Mouse (Mus musculus) adrenal gland (tissue): ENCODE measurements at regions not wholly inside any gene's neighbourhood (a gene's known extent, or its start where the extent isn't known, plus 50 kb on each side); places are given as distances from the start of the nearest gene placed in this dataset.

ENCODE experiments used
- intact Hi-C: fragments of 180-260 bp; cut with DNase I; formaldehyde crosslinking; loops from one replicate; pipeline ENCODE4 v1.15.1; 2025

DNA sequence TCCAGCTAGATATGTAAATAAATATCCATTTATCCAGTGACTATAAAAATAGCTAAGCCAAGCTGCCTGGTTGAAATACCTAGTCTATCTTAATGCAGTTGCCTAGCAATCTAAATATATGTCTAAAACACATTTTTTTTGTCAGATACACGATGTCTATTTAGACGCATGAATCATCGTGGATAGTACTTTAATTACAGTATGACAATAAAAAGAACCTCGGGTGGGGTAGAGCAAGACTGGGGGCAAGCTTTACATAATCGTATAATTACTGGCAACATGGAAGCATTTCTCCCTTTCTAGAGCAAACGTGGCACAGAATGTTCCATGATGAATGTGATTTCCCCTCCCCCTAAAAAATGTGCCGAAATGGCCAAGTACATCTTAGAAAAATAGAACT, 180.4 kb downstream of the Gm19935 start:
- intact Hi-C loops, result no loop called here

DNA sequence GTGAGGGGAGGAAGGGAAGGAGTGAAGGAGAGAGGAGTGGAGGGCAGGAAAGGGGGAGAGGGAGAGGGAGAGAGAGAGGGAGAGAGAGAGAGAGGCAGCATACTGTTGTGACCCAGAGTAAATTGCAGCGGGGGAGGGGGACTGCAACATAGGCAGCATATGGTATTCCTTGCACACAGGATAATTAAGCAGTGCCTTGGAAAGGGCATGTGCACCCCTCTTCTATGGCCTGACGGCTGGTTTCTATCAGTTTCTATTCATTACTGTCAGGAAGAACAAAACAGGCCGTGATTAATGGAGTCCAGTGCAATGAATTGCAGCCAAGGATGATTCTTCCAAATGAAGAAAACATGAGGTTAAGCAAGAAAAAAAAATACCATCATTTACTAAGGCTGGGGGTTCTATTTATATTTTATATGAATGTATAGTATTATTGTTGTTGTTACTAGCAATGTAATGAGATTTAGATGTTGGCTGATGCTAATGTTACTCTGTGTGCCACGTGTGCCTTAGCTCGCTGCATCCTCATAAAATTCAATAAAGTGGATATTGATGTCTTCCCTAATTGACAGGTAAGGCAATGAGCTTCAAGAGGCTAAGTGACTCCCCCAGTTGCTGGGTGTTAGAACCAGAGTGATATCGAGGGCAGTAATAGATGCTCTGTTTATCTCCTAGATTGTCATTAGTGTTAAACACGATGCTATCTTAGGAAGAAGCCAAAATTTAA, 181.3 kb downstream of the Gm19935 start:
- intact Hi-C loops, result no loop called here

DNA sequence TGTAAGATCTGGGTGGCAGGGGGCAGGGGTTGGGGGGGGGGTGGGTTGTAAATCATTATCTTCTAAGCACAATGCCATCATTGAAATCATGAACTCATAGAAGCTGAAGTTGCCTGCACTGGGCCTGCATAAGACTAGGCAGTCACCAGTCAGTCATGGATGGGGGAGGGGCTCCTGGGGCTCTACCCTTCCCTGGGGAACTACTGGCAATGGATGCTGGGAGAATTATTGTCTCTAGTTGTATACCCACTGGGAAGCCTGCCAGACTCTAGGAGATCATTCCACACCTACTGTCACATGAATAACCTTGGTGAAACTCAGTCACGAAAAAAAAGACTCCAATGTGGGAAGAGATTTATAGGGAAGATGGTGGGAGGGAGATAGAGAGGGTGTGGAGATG, 186.4 kb downstream of the Gm19935 start:
- intact Hi-C loops, result no loop called here

DNA sequence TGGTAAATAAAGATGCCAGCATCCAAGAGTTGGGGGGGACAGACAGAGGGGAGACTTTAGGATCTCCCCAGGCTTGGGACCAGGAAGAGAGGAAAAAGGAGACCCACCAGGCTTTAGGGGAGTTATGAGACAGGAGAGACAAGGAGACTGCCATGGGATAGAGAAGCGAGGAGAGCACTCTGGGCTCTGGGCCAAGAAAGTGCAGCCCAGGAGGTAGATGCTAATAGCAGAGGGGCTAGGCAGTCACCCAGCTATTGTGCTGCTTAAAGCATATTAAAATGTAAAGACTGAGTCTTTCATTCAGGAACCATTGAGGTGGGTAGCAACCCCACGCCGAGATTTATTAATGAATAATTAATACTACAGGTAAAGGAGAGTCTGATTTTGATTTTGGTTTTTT, 208.8 kb downstream of the Gm19935 start:
- intact Hi-C loops, result no loop called here

DNA sequence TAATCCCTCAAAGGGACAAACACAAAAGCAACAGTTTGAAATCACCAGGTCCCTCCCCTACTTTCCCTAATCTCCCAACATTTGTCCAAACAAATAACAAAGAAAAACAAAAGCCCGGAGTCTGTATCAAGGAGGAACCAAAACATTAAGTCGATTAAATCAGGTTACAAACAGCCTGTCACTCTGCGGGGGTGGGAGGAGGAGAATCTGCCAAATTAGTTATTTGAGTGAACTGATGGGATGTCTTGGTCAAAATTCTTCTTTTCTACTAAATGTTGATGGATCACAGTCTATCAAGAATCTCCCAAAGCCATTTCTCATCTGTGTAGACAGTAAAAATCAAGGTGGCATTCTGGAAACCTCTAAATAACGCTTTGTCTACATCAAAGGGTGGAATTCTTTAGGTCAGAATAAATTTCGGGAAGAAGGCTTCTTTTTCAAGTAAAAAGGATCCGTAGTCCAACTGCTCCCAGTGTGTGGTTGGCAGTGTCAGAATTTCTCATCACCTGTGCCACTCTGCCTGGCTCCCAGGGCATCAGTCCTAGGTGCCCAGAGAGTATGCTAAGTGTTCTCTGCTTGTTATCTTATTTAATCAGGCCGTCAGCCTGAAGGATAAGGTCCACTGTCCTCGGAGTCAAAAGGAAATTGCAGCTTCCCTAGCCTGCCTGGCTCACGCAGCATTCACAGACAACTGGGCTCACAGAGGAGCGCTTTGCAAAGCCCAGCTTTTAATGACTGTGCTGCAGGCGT, 216.1 kb downstream of the Gm19935 start:
- intact Hi-C loops, result no loop called here

DNA sequence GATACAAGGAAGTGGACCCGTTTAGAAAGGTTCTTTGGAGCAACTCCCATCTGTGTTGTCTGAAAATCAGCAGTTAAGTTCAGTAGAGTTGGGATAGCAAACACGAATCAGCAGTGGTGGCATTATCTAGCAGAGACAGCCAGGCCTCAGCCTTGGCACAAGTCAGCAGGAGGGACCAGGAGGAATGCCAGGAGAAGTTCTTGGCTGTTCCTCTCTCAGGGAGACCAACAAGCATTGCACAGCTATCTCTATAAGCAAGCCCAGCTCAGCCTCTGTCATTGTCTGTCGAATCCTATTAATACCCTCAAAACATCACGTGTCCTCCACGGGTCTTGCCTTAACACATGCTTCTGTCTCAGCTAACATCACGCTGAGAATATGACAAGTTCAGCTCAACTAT, 219.8 kb downstream of the Gm19935 start:
- intact Hi-C loops, result no loop called here

DNA sequence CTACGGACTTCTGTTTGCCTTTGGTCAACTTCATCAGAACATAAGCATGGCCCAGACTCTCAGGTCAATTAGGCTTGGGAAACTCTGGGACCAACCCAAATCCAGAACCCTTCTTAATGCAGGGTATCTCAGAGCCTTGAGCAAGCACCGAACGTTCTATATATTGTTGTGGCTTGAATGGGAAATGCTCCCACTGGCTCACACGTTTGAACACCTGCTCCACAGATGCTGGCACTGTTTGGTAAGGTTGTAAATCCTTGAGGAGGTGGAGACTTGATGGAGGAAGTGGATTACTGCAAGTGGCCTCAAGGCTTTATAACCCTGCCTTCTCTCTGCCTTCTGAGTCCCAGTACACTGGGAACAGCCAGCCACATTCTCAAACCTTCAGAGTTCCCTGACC, 231.3 kb upstream of the Tox3 start:
- intact Hi-C loops, result no loop called here

DNA sequence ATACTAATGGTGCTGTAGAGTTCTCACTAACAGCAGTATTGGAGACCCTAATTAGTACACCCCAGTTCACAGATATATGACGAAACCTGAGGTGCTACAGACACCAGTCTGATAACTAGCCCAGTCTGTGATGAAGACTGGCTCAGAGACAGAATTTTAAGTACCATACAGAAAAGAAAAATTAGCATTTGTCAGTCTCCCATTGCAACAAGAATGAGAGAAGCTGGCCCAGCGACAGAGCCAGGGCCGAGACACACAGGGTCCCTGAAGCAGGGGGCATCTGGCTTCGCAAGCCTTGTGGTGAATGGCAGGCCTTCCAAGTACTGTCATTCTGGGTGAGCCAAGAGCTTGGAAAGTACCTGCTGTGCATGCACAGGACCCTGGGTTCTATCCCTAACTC, 228.8 kb upstream of the Tox3 start:
- intact Hi-C loops, result no loop called here

DNA sequence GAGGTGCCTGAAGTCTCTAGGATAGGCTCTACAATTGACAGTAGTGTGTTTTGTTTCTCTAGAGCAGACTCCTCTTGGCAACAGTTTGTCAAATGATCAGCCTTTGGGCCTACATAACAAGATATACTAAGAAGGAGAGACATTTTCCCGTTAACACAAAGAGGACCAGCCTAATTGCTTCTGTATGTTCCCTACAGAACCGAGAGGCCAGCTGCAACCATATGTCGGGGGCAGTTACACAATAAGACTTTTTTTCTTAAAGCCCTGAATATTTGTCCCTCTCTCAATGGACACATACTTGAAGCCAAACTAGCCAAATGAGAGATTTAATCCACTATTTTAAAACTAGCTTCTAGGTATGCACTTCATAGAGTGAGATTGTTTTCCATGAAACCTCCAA, 226.5 kb upstream of the Tox3 start:
- intact Hi-C loops, result no loop called here

DNA sequence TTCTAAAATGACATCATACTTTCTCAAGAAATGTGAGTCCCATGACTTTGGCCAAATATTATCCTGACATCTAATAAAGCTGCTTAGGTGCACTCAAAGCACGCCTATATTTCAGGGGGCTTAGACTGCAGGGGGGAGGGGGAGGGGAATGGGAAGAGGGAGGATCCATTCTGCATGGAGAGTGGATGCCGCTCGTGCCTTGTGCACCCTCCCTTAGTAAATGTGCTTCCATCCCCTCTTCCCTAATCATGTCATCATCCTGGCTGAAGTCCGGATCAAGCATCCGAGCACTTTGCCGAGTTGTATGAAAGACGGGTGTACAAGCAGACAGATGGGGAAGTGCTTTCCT, 207.9 kb upstream of the Tox3 start:
- intact Hi-C loops, result no loop called here

DNA sequence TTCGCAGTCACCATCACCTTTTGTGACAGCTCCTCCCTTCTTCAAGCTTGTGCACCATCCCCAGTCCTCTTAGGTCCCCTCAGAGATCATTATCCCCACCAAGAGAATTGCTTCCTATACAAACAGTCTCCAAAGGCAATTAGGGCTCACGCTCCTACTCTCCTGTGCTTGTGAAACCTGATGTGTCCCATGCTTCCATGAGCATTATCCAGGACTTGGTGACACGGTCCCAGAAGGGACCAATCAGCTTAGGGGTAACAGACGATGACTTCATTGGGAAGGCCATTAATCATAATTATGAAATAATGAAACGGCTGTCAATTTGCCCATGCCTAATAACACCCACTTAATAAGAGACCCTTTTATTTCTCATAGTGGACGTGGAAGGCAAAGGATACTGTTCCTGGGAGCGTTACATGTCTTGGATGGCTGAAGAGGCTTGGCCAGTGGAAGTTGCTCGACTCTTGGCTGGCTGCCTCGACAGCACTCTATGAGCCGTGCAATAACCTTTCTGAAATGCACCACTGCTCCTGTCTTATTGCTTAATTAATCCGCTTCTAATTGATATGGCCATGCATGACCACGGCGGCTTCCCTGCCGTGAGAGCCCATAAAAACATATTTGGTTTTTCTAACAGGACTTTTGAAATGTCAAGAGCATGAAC, 207.4 kb upstream of the Tox3 start:
- intact Hi-C loops, result no loop called here

DNA sequence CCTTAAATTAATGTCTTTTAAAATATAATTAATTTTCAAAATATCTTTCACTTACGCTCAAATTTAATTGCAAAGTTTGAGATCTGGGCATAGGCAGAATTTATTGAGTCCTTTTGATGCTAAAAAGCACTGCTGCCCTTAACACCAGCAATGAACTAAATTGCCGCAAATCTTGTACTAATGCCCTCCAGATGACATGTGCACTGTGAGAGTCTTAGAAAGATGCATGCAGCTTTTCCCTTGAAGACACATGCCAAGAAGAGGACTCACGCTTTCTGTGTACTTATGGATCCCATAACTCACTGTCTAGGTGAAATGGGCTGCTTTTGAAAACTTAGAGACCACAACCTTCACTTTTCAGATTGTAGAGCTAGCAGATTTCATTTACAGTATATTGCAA, 199.1 kb upstream of the Tox3 start:
- intact Hi-C loops, result no loop called here

DNA sequence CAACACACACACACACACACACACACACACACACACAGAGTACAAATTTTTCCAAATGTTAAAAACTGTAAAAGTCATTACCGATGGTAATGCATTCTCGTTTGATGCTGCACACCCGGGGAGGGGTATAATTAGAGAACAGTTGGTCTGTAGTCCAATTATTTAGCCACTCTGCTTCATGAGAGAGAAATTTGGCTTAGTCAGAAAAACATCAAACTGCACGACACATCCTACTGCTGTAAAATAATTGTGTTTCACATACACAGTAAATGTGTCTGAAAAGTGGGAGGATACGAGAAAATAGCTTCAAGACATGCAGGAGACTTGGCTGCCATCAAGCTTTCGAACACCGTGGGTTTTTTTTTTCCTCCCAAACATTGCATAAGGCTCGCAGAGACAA, 194.5 kb upstream of the Tox3 start:
- intact Hi-C loops, result no loop called here

DNA sequence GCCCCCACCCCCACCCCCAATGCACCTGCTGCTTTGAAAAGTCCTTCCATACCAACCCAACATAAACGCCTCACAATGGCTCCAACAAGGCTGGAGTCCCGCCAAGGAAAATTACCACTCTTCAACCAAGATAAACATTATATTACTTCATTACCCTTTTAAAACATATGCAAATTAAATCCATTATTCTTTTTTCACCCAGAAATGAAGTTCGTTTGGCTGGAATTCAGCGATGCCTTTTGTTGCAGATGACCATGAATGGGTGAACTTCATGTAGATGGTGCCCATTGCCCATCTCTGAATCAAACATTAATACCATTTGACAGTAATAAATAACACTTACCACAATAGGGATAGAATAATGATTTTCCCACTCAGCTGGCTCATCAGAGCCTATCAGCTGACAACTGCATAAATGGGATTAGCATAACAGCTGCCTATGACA, 188.1 kb upstream of the Tox3 start:
- intact Hi-C loops, result no loop called here

DNA sequence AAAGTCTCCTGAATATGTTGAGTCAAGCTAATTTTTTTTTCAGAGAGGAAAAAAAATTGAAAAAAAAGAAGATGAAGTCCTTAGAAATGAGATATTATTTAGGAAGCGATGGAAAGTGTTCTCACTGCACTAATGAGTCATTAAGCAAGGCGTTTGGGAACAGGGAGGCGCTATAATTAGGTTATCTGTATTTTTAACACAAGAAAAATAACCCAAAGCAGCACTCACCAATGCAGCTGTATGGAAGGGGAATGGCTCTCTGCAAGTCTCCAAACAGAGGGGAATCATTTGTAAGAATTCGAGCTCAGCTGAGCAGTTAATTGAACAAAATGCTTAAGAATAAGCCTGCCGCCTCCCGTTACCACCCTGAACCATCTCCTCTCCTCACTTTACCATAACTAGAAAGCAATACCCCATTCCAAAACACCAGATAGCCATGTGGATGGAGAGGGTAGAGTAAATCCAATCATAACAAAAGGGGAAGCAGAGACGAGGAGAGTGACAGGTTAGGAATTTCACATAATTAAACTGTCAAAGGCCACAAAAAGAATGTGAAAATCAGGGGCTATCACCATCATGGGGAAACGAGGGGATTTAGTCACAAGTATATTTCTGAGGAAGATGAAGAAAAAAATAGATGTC, 187.5 kb upstream of the Tox3 start:
- intact Hi-C loops, result no loop called here

DNA sequence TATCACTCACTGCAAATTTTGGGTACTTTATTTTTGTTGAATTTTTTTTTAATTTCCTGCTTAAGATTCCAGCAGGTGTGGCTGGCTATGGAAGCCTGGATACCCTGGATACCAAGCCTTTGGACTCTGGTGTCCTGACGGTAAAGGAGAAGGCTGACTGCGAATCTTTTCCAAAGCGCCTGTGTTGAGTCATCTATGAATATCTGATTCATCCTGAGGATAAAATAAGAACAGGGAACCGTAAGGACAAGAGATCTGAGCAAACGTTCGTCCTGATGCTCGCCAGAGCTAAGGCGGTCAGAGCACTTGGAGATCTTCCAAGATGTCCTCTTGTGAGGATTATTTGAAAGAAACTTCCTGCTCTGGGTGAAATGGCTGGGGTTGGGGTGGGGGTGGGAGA, 173.2 kb upstream of the Tox3 start:
- intact Hi-C loops, result no loop called here

DNA sequence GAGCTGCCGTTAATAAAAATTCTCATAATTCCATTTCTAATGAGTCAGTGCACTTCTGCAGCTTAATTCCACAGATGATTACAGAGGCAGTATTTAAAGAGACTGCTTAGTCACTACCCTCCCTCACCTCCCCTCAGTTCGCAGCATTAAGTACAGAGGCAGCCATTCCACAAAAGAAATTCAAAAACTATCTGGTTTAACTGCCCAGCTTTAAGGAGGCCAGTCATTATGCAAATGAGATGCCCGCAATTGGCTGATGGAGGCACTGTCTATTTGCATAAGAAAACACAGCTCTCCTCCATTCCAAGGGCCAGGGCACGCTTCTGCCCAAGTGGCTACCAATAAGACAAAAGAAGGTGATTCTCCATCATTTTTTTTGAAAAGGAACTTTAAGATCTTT, 172.0 kb upstream of the Tox3 start:
- intact Hi-C loops, result no loop called here

DNA sequence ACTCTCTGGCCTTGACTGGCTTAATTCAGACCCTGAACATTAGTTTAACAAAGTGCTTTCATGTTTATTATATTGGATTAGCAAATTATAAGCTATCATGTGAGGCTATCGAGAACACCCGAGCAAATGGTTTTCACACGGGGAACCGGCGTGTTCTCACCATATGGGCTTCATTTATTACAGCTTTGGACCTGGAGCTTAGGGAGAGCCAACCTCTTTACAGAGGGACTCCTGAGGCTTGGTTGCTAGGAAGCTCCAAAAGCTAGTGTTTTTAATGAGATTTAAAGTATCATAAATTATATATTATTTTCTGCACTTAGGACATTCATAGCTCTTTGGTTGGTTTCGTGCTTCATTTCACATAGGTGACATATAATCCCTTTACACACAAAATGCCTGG, 171.4 kb upstream of the Tox3 start:
- intact Hi-C loops, result no loop called here

DNA sequence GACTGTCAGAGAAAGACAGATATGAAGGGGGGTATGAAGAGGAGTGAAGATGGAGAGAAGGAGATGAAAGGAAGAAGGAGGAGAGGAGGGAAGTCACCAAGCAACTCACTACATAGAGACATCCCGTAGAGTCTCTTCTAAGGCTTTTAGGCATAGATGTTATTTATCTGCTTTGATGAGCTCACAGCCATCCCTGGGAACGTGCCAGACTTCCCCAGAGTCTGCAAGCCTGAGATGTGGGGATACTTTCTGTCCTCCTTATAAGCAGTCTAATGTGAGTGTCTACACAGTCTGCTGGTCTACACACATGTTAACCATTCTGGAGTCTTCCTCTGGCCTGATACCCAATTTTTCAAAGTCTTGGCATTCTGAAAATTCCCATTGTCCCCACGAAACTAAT, 166.0 kb upstream of the Tox3 start:
- intact Hi-C loops, result no loop called here

DNA sequence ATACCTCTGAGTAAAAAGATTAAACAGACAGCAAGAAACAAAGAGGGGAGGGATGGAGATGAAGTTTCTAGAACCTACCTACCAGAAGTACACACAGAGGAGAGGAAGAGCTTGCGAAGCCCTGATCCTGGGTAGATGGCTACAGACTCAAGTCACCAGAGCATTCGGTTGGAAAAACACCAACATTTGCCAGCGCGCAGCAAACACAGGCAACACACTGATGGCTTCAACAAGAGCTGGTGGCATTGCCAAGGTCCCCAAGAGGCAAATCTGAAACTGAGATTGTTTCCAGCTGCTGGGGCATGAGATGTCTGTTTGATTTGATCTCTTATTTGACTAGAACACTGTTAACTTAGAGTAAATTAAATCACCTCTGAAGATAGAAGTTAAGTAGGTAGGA, 165.5 kb upstream of the Tox3 start:
- intact Hi-C loops, result no loop called here

DNA sequence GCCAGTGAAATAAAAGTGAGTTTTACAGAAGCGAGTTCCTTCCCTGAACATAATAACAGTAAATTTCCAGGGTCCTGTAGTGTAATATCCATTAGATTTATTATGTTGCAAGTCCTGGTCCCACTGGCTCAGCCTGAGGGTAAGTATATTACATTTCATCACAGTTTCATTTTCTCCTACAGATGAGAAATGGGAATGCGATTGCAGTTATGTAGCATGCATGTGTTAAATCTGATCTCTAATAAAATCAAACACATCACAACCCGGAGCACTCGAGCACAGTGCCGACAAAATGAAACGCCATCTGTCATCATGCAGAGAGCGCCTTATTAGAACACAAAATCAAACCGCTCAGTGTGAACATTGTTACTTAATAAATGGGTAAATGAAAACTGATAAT, 165.0 kb upstream of the Tox3 start:
- intact Hi-C loops, result no loop called here

DNA sequence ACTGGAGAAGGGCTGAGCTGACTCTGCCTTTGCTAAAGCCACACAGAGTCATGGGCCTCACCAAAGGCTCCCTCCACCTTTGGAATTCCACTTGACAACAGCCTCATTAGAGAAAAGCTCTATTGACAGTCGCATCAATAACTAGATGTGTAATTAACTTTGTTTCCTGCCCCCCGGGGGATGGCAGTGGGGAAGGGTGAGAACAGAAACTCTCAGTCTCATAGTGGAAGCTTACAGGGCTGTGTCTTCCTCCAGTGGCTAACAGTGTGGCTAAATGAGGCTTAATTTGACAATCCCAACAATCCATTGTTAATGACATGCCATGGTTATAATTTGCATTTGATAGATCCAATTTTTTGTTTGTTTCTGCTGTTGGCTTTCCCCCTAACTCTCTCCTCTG, 164.5 kb upstream of the Tox3 start:
- intact Hi-C loops, result no loop called here
